Mouse (Mus musculus) ES-E14 (cell line): ENCODE measurements around the gene Adam1a. TPM values are rescaled to one million over a fixed set of nuclear protein-coding genes. Genes with fewer than 3 reads are reported as not detected.

Source experiments
- DNase-seq: peaks from one replicate; pipeline ENCODE4 v3.0.0-alpha.2; 2013; ENCODE audit warnings: low read depth, low spot score
- H3K27ac ChIP-seq: 2 replicates; pipeline ENCODE4 v1.5.1; 2012; ENCODE audit warnings: low read depth, mild to moderate bottlenecking, low read length, moderate library complexity, mixed read lengths; ENCODE audit not compliant: poor library complexity, insufficient read depth, severe bottlenecking
- H3K36me3 ChIP-seq: 2 replicates; pipeline ENCODE4 v1.6.1; 2012; ENCODE audit warnings: mild to moderate bottlenecking, low read length, moderate library complexity, mixed read lengths; ENCODE audit not compliant: control insufficient read depth, poor library complexity, insufficient read depth, severe bottlenecking
- H3K4me1 ChIP-seq, 2 experiments: fragments of 150-350 bp in 1 of 2; sonication (generic) in 1 of 2; 2 replicates each; pipeline ENCODE4 v1.6.1; 2012; ENCODE audit warnings: low read length in 2 of 2, mild to moderate bottlenecking in 1 of 2, mixed read lengths in 1 of 2; ENCODE audit not compliant: control insufficient read depth in 2 of 2, insufficient read depth in 2 of 2, poor library complexity in 1 of 2
- H3K4me3 ChIP-seq, 2 experiments: fragments of 150-350 bp in 1 of 2; sonication (generic) in 1 of 2; 2 replicates each; pipeline ENCODE4 v1.5.1; 2012; ENCODE audit warnings: low read length in 2 of 2, low read depth in 1 of 2, mild to moderate bottlenecking in 1 of 2, mixed read lengths in 1 of 2; ENCODE audit not compliant: insufficient read depth in 1 of 2, poor library complexity in 1 of 2, severe bottlenecking in 1 of 2
- H3K9ac ChIP-seq: 2 replicates; pipeline ENCODE4 v1.6.1; 2012; ENCODE audit warnings: low read depth, mild to moderate bottlenecking, low read length, mixed read lengths; ENCODE audit not compliant: poor library complexity, insufficient read depth, severe bottlenecking
- H3K9me3 ChIP-seq: fragments of 150-350 bp; sonication (generic); 2 replicates; pipeline ENCODE4 v1.6.1; 2012; ENCODE audit warnings: low read depth, mild to moderate bottlenecking, low read length; ENCODE audit not compliant: control insufficient read depth, insufficient read depth
- CHD2 ChIP-seq: IDR thresholded peaks from 2 replicates; pipeline ENCODE4 v1.6.1; 2014; ENCODE audit warnings: mild to moderate bottlenecking, low read depth, low read length, inconsistent platforms
- HCFC1 ChIP-seq: IDR thresholded peaks from 2 replicates; pipeline ENCODE4 v1.6.1; 2012; ENCODE audit warnings: low read length, inconsistent platforms, borderline replicate concordance; ENCODE audit not compliant: insufficient read depth
- MAFK ChIP-seq: IDR thresholded peaks from 2 replicates; pipeline ENCODE4 v1.6.1; 2014; ENCODE audit warnings: mild to moderate bottlenecking, low read depth, low read length, inconsistent platforms; ENCODE audit not compliant: insufficient read depth
- ZC3H11A ChIP-seq: IDR thresholded peaks from 2 replicates; pipeline ENCODE4 v1.6.1; 2012; ENCODE audit warnings: low read depth, mild to moderate bottlenecking, inconsistent platforms, low read length, borderline replicate concordance
- ZNF384 ChIP-seq: IDR thresholded peaks from 2 replicates; pipeline ENCODE4 v1.6.1; 2012; ENCODE audit warnings: low read depth, low read length, inconsistent platforms
- in situ Hi-C, 2 experiments: fragments of 600-800 bp; cut with MboI; formaldehyde crosslinking; loops; one replicate each; pipeline ENCODE4 v1.15.1; 2025; ENCODE audit warnings: low sequenced_read_pairs in 2 of 2, inconsistent platforms in 1 of 2; ENCODE audit not compliant: unreplicated experiment in 2 of 2
- total RNA-seq: library from RNA; depleted of rRNA; stranded (reverse); fragments of 300-350 nt; gene quantifications from 2 replicates; pipeline ENCODE4 v1.2.3, GENCODE M21; 2012

Gene Adam1a
- total RNA-seq, 1 experiment, result 6.1 TPM

- no peak overlapping the region for H3K4me3 ChIP-seq
- in situ Hi-C loops, result no loop called here
- no peak overlapping the region for H3K9ac ChIP-seq
- peaks cover 0 to 13% of the 10 kb centered on the region in 2 experiments; a peak in 1 of 4 replicates for H3K4me1 ChIP-seq
- TF ChIP-seq ZC3H11A (no peak), HCFC1 (no peak), ZNF384 (no peak), MAFK (no peak), CHD2 (no peak)
- H3K9me3 ChIP-seq, result no peaks in the 10 kb centered on the region
- no peak for DNase-seq
- H3K27ac ChIP-seq, result no peak overlapping the region
- H3K36me3 ChIP-seq, result peaks cover 18% of the 10 kb centered on the region
Observed at GRCm38 (mm10) chr5:121566035-121566681, 20.9 kb upstream of the Adam1a start.

- H3K4me3 ChIP-seq, result no peak overlapping the region
- peak; percentile 95 for DNase-seq
- TF ChIP-seq HCFC1 (no peak), CHD2 (no peak), ZC3H11A (0 out of 2 replicates have a peak, but pooled peaks have one; percentile 13)
- peaks cover 0 to 13% of the 10 kb centered on the region in 2 experiments; a peak in 1 of 4 replicates for H3K4me1 ChIP-seq
- peak overlapping the region; percentile 63; the same call in 1 of the 2 replicates for H3K9ac ChIP-seq
- in situ Hi-C loops, result no loop called here
- H3K9me3 ChIP-seq, result no peaks in the 10 kb centered on the region
- H3K36me3 ChIP-seq, result peaks cover 7% of the 10 kb centered on the region; the same call in 1 of the 2 replicates
- no peak overlapping the region for H3K27ac ChIP-seq
Observed at GRCm38 (mm10) chr5:121564468-121564895, 19.2 kb upstream of the Adam1a start.

DNA sequence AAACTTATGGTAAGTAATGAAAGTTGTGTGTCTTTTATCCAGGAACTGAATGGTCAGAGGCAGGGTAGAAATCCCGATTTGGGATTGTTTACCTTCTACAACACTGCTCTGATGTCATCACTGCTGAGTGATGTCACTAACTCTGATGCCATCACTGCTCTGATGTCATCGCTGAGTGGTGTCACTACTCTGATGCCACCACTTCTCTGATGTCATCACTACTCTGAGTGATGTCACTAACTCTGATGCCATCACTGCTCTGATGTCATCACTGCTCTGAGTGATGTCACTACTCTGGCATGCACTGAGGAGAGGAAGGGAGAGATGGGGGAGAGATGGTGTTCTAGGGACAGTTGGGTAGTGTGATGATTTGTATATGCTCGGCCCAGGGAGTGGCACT, 17.2 kb upstream of the Adam1a start:
- DNase-seq, result no peak
- Histone ChIP-seq H3K36me3 (no peaks in the 10 kb centered on the region), H3K4me1 (peaks cover 0 to 13% of the 10 kb centered on the region in 2 experiments; a peak in 1 of 4 replicates), H3K9ac (no peak overlapping the region), H3K4me3 (no peak overlapping the region), H3K27ac (no peak overlapping the region), H3K9me3 (no peaks in the 10 kb centered on the region)
- TF ChIP-seq CHD2 (no peak), ZNF384 (no peak), ZC3H11A (no peak), HCFC1 (no peak), MAFK (no peak)
- in situ Hi-C loops, result no loop called here

DNA sequence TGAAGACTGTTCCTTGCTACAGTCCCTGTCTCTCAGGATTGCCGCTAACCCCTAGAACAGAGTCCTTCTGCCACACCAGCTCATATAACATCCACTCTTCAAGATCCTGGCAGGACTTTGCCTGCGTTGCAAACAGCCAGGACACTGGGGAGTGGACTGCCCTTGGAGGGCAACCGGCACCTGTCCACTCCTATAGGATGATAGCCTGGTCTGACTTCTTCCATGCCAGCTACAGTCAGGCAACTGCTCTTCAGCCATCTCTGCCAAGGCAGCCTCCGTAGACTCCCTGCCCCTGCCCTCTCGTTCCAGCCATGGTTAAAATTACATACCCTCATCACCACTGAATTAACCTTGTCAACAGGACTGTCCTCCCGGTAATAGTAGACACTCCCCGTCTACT, 3.9 kb upstream of the Adam1a start:
- in situ Hi-C loops, result no loop called here
- H3K4me3 ChIP-seq, result no peak overlapping the region
- H3K4me1 ChIP-seq, result peaks cover 0 to 2% of the 10 kb centered on the region in 2 experiments; a peak in 1 of 4 replicates
- H3K9me3 ChIP-seq, result no peaks in the 10 kb centered on the region
- H3K9ac ChIP-seq, result no peak overlapping the region
- DNase-seq, result no peak
- TF ChIP-seq HCFC1 (no peak), MAFK (no peak), ZNF384 (no peak), ZC3H11A (no peak), CHD2 (no peak)
- no peak overlapping the region for H3K27ac ChIP-seq
- H3K36me3 ChIP-seq, result no peaks in the 10 kb centered on the region

DNA sequence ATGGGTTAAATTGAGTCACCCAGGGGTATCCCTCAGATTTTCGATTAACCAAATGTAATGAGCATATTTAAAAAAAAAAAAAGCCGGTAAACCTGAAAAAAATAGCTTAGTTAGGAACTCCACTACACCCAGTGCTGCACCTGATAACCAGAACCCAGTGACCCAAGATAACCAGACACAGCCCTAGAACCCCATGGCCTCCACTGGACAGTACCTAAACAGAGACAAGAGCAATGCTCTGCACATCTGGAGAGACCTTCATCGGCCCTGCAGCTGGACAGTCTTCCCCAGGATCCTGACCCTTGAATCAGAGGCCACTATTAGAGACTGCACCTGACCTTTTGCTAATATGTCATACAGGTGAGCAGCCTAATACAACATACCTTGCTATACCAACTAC, 1.8 kb upstream of the Adam1a start:
- H3K4me3 ChIP-seq, result no peak overlapping the region

More for the DNA sequence above, 1.8 kb upstream of the Adam1a start:
- H3K4me1 ChIP-seq, result peaks cover 0 to 4% of the 10 kb centered on the region in 2 experiments; a peak in 1 of 4 replicates
- H3K9ac ChIP-seq, result no peak overlapping the region
- H3K27ac ChIP-seq, result no peak overlapping the region
- no peak for DNase-seq
- H3K9me3 ChIP-seq, result no peaks in the 10 kb centered on the region
- H3K36me3 ChIP-seq, result no peaks in the 10 kb centered on the region
- no peak for TF ChIP-seq ZC3H11A
- TF ChIP-seq CHD2, result no peak
- in situ Hi-C loops, result no loop called here
